Mouse (Mus musculus) E14TG2a.4 (cell line): ENCODE measurements around the gene Mesp1.

Source experiments
- H3K27me3 ChIP-seq: 2 replicates; pipeline ENCODE4 v1.6.1; 2014; ENCODE audit warnings: low read length, control low read depth; ENCODE audit not compliant: insufficient read depth
- H3K36me3 ChIP-seq: 2 replicates; pipeline ENCODE4 v1.6.1; 2014; ENCODE audit warnings: low read length, control low read depth; ENCODE audit not compliant: insufficient read depth
- H3K4me1 ChIP-seq: replicated peaks from 2 replicates; pipeline ENCODE4 v1.6.1; 2014; ENCODE audit warnings: low read depth, low read length, control low read depth
- H3K4me3 ChIP-seq: replicated peaks from 2 replicates; pipeline ENCODE4 v1.5.1; 2014; ENCODE audit warnings: mild to moderate bottlenecking, low read length
- H3K9me3 ChIP-seq: 2 replicates; pipeline ENCODE4 v1.6.1; 2014; ENCODE audit warnings: low read length, control low read depth
- CTCF ChIP-seq: conservative IDR thresholded peaks from 2 replicates; pipeline ENCODE4 v1.5.1; 2014; ENCODE audit warnings: low read length
- NANOG ChIP-seq: IDR thresholded peaks from 2 replicates; pipeline ENCODE4 v1.6.1; 2014; ENCODE audit warnings: borderline replicate concordance, low read length, mixed read lengths
- POU5F1 ChIP-seq: IDR thresholded peaks from 2 replicates; pipeline ENCODE4 v1.6.1; 2014; ENCODE audit warnings: low read length, borderline replicate concordance

Mesp1 gene

GRCm38 (mm10) chr7:79780647-79781626 is 12.7 kb downstream of the Mesp1 start:
- TF ChIP-seq POU5F1 (no peak), CTCF (peak; percentile 87)
- Histone ChIP-seq H3K9me3 (no peaks in the 10 kb centered on the region), H3K4me3 (peak overlapping the region; percentile 35), H3K27me3 (peaks cover 19% of the 10 kb centered on the region), H3K36me3 (no peaks in the 10 kb centered on the region), H3K4me1 (peaks cover 22% of the 10 kb centered on the region)

DNA sequence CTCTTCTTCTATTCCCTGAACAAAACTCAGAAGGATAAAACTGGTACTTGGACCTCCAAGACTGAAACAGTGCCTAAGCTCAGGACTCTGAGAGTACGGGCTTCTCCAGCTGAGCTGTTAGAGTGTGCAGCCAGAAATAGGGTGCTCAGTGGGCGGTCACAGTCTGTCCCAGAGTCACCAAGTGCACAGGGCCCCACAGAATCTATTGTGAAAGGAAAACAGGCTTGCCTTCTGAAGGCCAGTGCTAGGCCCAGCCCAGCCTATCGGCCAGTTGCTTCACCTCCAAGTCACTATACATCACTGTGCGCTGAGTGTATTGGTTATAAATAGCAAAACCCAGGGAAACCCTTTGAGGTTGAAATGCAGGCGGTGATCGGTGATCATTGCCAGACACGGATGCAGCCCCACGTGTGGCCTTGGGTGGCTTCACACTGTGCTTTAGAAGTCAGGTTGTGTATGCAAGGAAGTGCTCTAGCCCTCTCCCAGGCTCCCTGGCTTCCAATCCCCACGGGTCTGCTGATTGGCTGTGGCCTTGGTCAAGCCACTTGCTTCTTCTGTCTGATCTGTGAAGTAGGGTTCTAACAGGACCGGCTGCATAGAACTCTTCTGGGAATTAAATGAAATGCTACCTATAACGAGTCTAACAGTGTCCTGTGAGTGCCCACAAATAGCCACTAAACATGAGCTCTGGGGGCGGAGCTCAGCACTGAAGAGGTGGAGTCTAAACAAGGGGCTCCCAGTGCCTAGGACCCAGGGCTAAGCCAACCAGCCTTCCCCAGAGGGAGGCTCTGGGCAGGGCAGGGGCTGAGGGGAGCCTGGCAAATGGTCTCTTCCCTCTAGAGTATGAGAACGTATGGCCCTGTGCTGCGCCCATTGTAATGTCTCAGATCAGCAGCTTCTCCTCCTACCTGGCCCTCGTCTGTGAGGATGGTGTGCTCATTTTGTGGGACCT is 21.8 kb downstream of the Mesp1 start:
- no peaks in the 10 kb centered on the region for H3K9me3 ChIP-seq
- peak overlapping the region; percentile 13; the same call in 1 of the 2 replicates for H3K4me3 ChIP-seq
- TF ChIP-seq CTCF = no peak
- peak; percentile 55; the same call in 1 of the 2 replicates for TF ChIP-seq NANOG
- H3K36me3 ChIP-seq = no peaks in the 10 kb centered on the region
- peaks cover 21% of the 10 kb centered on the region for H3K27me3 ChIP-seq
- peaks cover 22% of the 10 kb centered on the region for H3K4me1 ChIP-seq

GRCm38 (mm10) chr7:79769664-79770063 is 23.9 kb downstream of the Mesp1 start:
- Histone ChIP-seq H3K36me3 (no peaks in the 10 kb centered on the region), H3K4me1 (peaks cover 27% of the 10 kb centered on the region), H3K4me3 (no peak overlapping the region), H3K9me3 (no peaks in the 10 kb centered on the region), H3K27me3 (peaks cover 20% of the 10 kb centered on the region)
- no peak for TF ChIP-seq NANOG
- TF ChIP-seq POU5F1 = no peak
- TF ChIP-seq CTCF = no peak

- Histone ChIP-seq H3K36me3 (no peaks in the 10 kb centered on the region), H3K4me3 (no peak overlapping the region), H3K27me3 (peaks cover 13% of the 10 kb centered on the region), H3K4me1 (peaks cover 8% of the 10 kb centered on the region), H3K9me3 (no peaks in the 10 kb centered on the region)
- TF ChIP-seq CTCF (peak; percentile 34), NANOG (no peak)
Measured at GRCm38 (mm10) chr7:79765991-79766390, 27.6 kb downstream of the Mesp1 start.

- TF ChIP-seq CTCF (no peak), NANOG (no peak), POU5F1 (no peak)
- Histone ChIP-seq H3K9me3 (no peaks in the 10 kb centered on the region), H3K36me3 (no peaks in the 10 kb centered on the region), H3K4me3 (no peak overlapping the region), H3K27me3 (peaks cover 5% of the 10 kb centered on the region; the same call in 1 of the 2 replicates), H3K4me1 (peaks cover 5% of the 10 kb centered on the region; the same call in 1 of the 2 replicates)
Measured at GRCm38 (mm10) chr7:79762106-79762505, 31.5 kb downstream of the Mesp1 start.

DNA sequence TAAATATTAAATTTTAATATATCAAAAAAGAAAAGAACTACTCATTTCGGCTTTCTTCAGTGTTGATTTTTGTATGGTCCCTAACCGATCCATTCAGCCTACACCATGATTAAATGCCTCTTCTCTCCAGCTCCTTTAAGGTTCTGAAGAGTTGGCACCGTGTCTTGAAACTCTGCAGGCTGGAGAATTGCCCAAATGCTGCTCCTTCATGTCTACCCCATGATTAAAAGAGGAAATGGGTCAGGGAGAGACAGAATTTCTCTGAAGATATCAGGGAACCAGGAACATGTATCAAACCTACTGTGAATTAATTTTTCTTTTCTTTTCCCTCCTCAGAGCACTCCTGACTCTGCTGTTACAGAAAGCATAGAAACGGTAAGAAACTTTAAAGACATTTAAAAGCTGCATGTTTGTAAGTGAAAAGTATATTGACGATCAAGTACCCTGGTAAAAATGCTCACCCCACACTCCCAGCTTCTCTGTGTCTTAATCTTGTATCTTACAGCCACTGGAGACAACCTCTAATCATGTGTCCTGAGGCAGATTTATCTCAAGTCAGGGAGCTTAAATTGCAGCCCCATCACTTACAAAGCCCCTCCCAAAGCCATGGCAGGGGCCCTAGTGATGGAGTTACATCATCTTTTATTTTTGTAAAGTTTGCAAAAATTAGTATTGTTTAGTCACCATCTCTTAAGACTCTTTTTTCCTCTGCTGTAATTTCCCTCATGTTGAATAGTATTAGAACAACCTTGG is 32.3 kb downstream of the Mesp1 start:
- Histone ChIP-seq H3K27me3 (peaks cover 5% of the 10 kb centered on the region; the same call in 1 of the 2 replicates), H3K4me1 (peaks cover 5% of the 10 kb centered on the region; the same call in 1 of the 2 replicates), H3K4me3 (no peak overlapping the region), H3K36me3 (no peaks in the 10 kb centered on the region), H3K9me3 (no peaks in the 10 kb centered on the region)
- TF ChIP-seq POU5F1 (no peak), NANOG (no peak), CTCF (no peak)

GRCm38 (mm10) chr7:79759766-79760165 is 33.8 kb downstream of the Mesp1 start:
- Histone ChIP-seq H3K4me1 (no peaks in the 10 kb centered on the region), H3K4me3 (no peak overlapping the region), H3K9me3 (no peaks in the 10 kb centered on the region), H3K36me3 (no peaks in the 10 kb centered on the region), H3K27me3 (peaks cover 5% of the 10 kb centered on the region; the same call in 1 of the 2 replicates)
- TF ChIP-seq CTCF (no peak), POU5F1 (no peak), NANOG (no peak)
